ENCODE assay signal across 24 mouse cellular contexts in the genomic region with DNA sequence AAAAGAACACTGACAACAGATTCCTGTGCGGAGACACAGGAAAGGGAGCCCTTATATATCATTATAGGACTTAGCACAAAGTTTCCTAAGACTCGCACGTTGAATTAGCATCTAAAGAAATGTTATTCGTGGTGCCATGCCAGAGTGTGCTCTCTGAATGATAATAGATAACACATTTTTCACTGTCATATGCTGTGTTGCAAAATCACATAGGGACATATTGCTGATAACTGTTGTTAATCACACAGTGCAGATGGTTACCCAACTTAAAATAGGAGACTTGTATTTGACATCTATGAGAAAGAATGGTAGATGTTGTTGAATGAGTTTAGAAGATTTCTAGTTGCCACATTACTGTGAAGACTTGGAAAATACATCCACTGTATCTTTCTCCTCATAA.
"Had no signal": no experiment of that assay in that cellular context is flagged by ENCODE, and none has a peak within 500 bp of the region (broad histone marks: within the 10 kb centered on the region; RNA-seq: fewer than 3 reads in every experiment).

No protein-coding gene starts in this region.

- H3K4me1 ChIP-seq: intestine, embryonic 15.5 days; kidney, embryonic 15.5 days; limb, embryonic 12.5 days; limb, embryonic 15.5 days; megakaryocyte, embryonic 14.5 days; midbrain, embryonic 10.5 days; midbrain, embryonic 13.5 days; neural tube, embryonic 13.5 days had no signal

- H3K4me2 ChIP-seq: intestine, embryonic 15.5 days; kidney, embryonic 15.5 days; limb, embryonic 12.5 days; limb, embryonic 15.5 days; liver, embryonic 11.5 days; lung, embryonic 14.5 days; midbrain, embryonic 13.5 days; neural tube, embryonic 13.5 days had no signal

- H3K36me3 ChIP-seq: intestine, embryonic 15.5 days; kidney, embryonic 15.5 days; limb, embryonic 12.5 days; limb, embryonic 15.5 days; midbrain, embryonic 10.5 days; midbrain, embryonic 13.5 days; neural tube, embryonic 13.5 days had no signal

- DNase-seq: kidney, adult 11 months; kidney, adult 8-10 months; kidney, postnatal 10 days; kidney, postnatal 36 days; left cerebral cortex, postnatal 4 days; liver, postnatal 0 days; lung, embryonic 14.5 days; lung, postnatal 36 days; retina, postnatal 1 day; right cerebral cortex, postnatal 25 days; thymus, postnatal 25 days had no signal

- H3K27me3 ChIP-seq: intestine, embryonic 15.5 days; kidney, embryonic 15.5 days; limb, embryonic 12.5 days; limb, embryonic 15.5 days; megakaryocyte, embryonic 14.5 days; midbrain, embryonic 13.5 days; neural tube, embryonic 13.5 days had no signal

- H3K9ac ChIP-seq: intestine, embryonic 15.5 days; kidney, embryonic 15.5 days; limb, embryonic 12.5 days; limb, embryonic 15.5 days; liver, embryonic 14.5 days; liver, postnatal 0 days; lung, embryonic 14.5 days; midbrain, embryonic 13.5 days; neural tube, embryonic 13.5 days had no signal

- H3K9me3 ChIP-seq: intestine, embryonic 15.5 days; kidney, embryonic 15.5 days; limb, embryonic 12.5 days; limb, embryonic 15.5 days; megakaryocyte, embryonic 14.5 days; midbrain, embryonic 10.5 days; midbrain, embryonic 13.5 days; neural tube, embryonic 13.5 days had no signal

- ATAC-seq: intestine, embryonic 15.5 days; liver, postnatal 0 days; lung, postnatal 0 days; midbrain, embryonic 13.5 days; midbrain, embryonic 16.5 days had no signal

- H3K27ac ChIP-seq: intestine, embryonic 15.5 days; kidney, embryonic 15.5 days; limb, embryonic 12.5 days; limb, embryonic 15.5 days; liver, embryonic 14.5 days; midbrain, embryonic 10.5 days; midbrain, embryonic 13.5 days; neural tube, embryonic 13.5 days had no signal

- H3K4me3 ChIP-seq: intestine, embryonic 15.5 days; kidney, embryonic 15.5 days; limb, embryonic 12.5 days; limb, embryonic 15.5 days; megakaryocyte, embryonic 14.5 days; midbrain, embryonic 10.5 days; midbrain, embryonic 13.5 days; myocyte; neural tube, embryonic 13.5 days had no signal
